Mouse (Mus musculus) heart, adult 2 months (tissue): Measurements from ENCODE around the gene Tenm3. TPM values are rescaled to one million over a fixed set of nuclear protein-coding genes. Genes with fewer than 3 reads are reported as not detected.

ENCODE experiments used
- DNase-seq, 2 experiments: peaks; one replicate each; pipeline ENCODE4 v3.0.0; 2021
- H3K27ac ChIP-seq: fragments of 200-600 bp; 2 replicates; pipeline ENCODE4 v1.8.1; 2022
- H3K27me3 ChIP-seq: fragments of 200-500 bp; 2 replicates; pipeline ENCODE4 v1.6.1; 2012; ENCODE audit warnings: mild to moderate bottlenecking, low read length, inconsistent platforms, mixed read lengths; ENCODE audit not compliant: control insufficient read depth, insufficient read depth
- H3K36me3 ChIP-seq: fragments of 200-500 bp; 2 replicates; pipeline ENCODE4 v1.6.1; 2012; ENCODE audit warnings: low read length, inconsistent platforms; ENCODE audit not compliant: control insufficient read depth, insufficient read depth
- H3K4me1 ChIP-seq: fragments of 200-500 bp; 2 replicates; pipeline ENCODE4 v1.6.1; 2011; ENCODE audit warnings: low read length; ENCODE audit not compliant: control insufficient read depth, insufficient read depth
- H3K4me3 ChIP-seq: fragments of 200-600 bp; 2 replicates; pipeline ENCODE4 v1.8.1; 2022
- H3K79me2 ChIP-seq: fragments of 200-500 bp; replicated peaks from 2 replicates; pipeline ENCODE4 v1.6.1; 2012; ENCODE audit warnings: mild to moderate bottlenecking, inconsistent platforms, low read length, moderate library complexity, mixed read lengths; ENCODE audit not compliant: control insufficient read depth, insufficient read depth
- H3K9ac ChIP-seq: fragments of 200-500 bp; 2 replicates; pipeline ENCODE4 v1.6.1; 2012; ENCODE audit warnings: low read depth, mild to moderate bottlenecking, control low read depth, inconsistent platforms, low read length, mixed read lengths
- CTCF ChIP-seq: fragments of 200-600 bp; IDR thresholded peaks from 2 replicates; pipeline ENCODE4 v1.8.1; 2022; ENCODE audit warnings: antibody characterized with exemption, mild to moderate bottlenecking, moderate library complexity
- EP300 ChIP-seq: fragments of 200-500 bp; IDR thresholded peaks from 2 replicates; pipeline ENCODE4 v1.6.1; 2011; ENCODE audit warnings: low read depth, low read length, control low read depth; ENCODE audit not compliant: insufficient read depth
- POLR2A ChIP-seq: fragments of 200-500 bp; IDR thresholded peaks from 2 replicates; pipeline ENCODE4 v1.6.1; 2011; ENCODE audit warnings: mild to moderate bottlenecking, low read depth, low read length, control low read depth; ENCODE audit not compliant: insufficient read depth
- WGBS: fragments of 180-500 bp; shearing (Covaris S2); methylation state at CpG from one replicate; pipeline ENCODE4 v1.1.7; 2018; 5-methylcytosine and 5-hydroxymethylcytosine counted together
- intact Hi-C: fragments of 180-260 bp; cut with DNase I; formaldehyde crosslinking; loops from one replicate; pipeline ENCODE4 v1.15.1; 2025
- polyA plus RNA-seq: library from polyadenylated mRNA; depleted of rRNA; stranded (reverse); fragments of >200 nt; gene quantifications from 2 replicates; pipeline ENCODE4 v1.2.3, GENCODE M21; 2012
- total RNA-seq, 2 experiments: library from RNA; stranded (reverse); gene quantifications; 2 replicates each; pipeline ENCODE4 v1.2.3; 2021

Tenm3 gene
- total and polyA plus RNA-seq, 3 experiments = 2.0 to 3.8 (median 2.2) TPM

- no peaks in the 10 kb centered on the region; the same call in 1 of the 2 replicates for H3K27me3 ChIP-seq
- TF ChIP-seq CTCF (no peak), POLR2A (no peak), EP300 (no peak)
These were observed 60.4 kb downstream of the Tenm3 start for GRCm38 (mm10) chr8:48783308-48783707.

GRCm38 (mm10) chr8:48780628-48781027 is 63.1 kb downstream of the Tenm3 start:
- H3K9ac ChIP-seq = no peak overlapping the region
- intact Hi-C loops = no loop called here
- H3K4me3 ChIP-seq = no peak overlapping the region
- DNase-seq = peak; percentile 13 to 33
- no peaks in the 10 kb centered on the region for H3K4me1 ChIP-seq
- no peaks in the 10 kb centered on the region for H3K36me3 ChIP-seq
- TF ChIP-seq CTCF = no peak
- TF ChIP-seq POLR2A = no peak
- TF ChIP-seq EP300 = no peak
- WGBS = 57% methylated on average over 6 of the region's 6 CpGs
- H3K27me3 ChIP-seq = no peaks in the 10 kb centered on the region; the same call in 1 of the 2 replicates
- no peaks in the 10 kb centered on the region for H3K79me2 ChIP-seq
- H3K27ac ChIP-seq = no peak overlapping the region

More at GRCm38 (mm10) chr8:48783308-48783707, 60.4 kb downstream of the Tenm3 start:
- 87% methylated on average over 9 of the region's 9 CpGs for WGBS
- Histone ChIP-seq H3K4me1 (no peaks in the 10 kb centered on the region), H3K4me3 (no peak overlapping the region), H3K79me2 (no peaks in the 10 kb centered on the region), H3K9ac (no peak overlapping the region), H3K36me3 (no peaks in the 10 kb centered on the region), H3K27ac (no peak overlapping the region)
- intact Hi-C loops = no loop called here
- no peak for DNase-seq

- no peaks in the 10 kb centered on the region for H3K36me3 ChIP-seq
- no peak overlapping the region for H3K27ac ChIP-seq
- H3K4me1 ChIP-seq = no peaks in the 10 kb centered on the region
- H3K79me2 ChIP-seq = no peaks in the 10 kb centered on the region
- TF ChIP-seq CTCF (no peak), POLR2A (no peak), EP300 (no peak)
- no peak overlapping the region for H3K9ac ChIP-seq
- H3K4me3 ChIP-seq = no peak overlapping the region
- no peak for DNase-seq
- intact Hi-C loops = no loop called here
- no peaks in the 10 kb centered on the region for H3K27me3 ChIP-seq
- WGBS = 71% methylated on average over 4 of the region's 4 CpGs
These were observed 64.6 kb downstream of the Tenm3 start for GRCm38 (mm10) chr8:48779194-48779593.

GRCm38 (mm10) chr8:48776081-48776480 is 67.7 kb downstream of the Tenm3 start:
- H3K79me2 ChIP-seq = no peaks in the 10 kb centered on the region
- H3K4me1 ChIP-seq = no peaks in the 10 kb centered on the region
- DNase-seq = no peak
- no peak for TF ChIP-seq POLR2A
- no peak for TF ChIP-seq CTCF
- no peak for TF ChIP-seq EP300
- intact Hi-C loops = no loop called here
- H3K27me3 ChIP-seq = no peaks in the 10 kb centered on the region
- H3K9ac ChIP-seq = no peak overlapping the region
- H3K27ac ChIP-seq = no peak overlapping the region
- WGBS = 47% methylated on average over 9 of the region's 9 CpGs
- H3K4me3 ChIP-seq = no peak overlapping the region
- no peaks in the 10 kb centered on the region for H3K36me3 ChIP-seq

GRCm38 (mm10) chr8:48775531-48776037 is 68.2 kb downstream of the Tenm3 start:
- Histone ChIP-seq H3K27ac (no peak overlapping the region), H3K79me2 (no peaks in the 10 kb centered on the region), H3K4me1 (no peaks in the 10 kb centered on the region), H3K4me3 (no peak overlapping the region), H3K9ac (no peak overlapping the region), H3K36me3 (no peaks in the 10 kb centered on the region), H3K27me3 (no peaks in the 10 kb centered on the region)
- no peak for TF ChIP-seq POLR2A
- TF ChIP-seq CTCF = no peak
- no peak for TF ChIP-seq EP300
- intact Hi-C loops = no loop called here
- 19% methylated on average over 9 of the region's 9 CpGs for WGBS
- peak in 1 of 2 experiments; percentile 5 for DNase-seq

GRCm38 (mm10) chr8:48774837-48775236 is 68.9 kb downstream of the Tenm3 start:
- TF ChIP-seq CTCF = no peak
- no peak for TF ChIP-seq EP300
- no peak for TF ChIP-seq POLR2A
- H3K79me2 ChIP-seq = no peaks in the 10 kb centered on the region
- H3K4me3 ChIP-seq = no peak overlapping the region
- H3K36me3 ChIP-seq = no peaks in the 10 kb centered on the region
- H3K27me3 ChIP-seq = no peaks in the 10 kb centered on the region
- H3K9ac ChIP-seq = no peak overlapping the region
- no peaks in the 10 kb centered on the region for H3K4me1 ChIP-seq
- DNase-seq = no peak
- 66% methylated on average over 4 of the region's 4 CpGs for WGBS
- no peak overlapping the region for H3K27ac ChIP-seq
- intact Hi-C loops = no loop called here
